Comparison of ENCODE assay signal across 27 mouse cellular contexts in the genomic region with DNA sequence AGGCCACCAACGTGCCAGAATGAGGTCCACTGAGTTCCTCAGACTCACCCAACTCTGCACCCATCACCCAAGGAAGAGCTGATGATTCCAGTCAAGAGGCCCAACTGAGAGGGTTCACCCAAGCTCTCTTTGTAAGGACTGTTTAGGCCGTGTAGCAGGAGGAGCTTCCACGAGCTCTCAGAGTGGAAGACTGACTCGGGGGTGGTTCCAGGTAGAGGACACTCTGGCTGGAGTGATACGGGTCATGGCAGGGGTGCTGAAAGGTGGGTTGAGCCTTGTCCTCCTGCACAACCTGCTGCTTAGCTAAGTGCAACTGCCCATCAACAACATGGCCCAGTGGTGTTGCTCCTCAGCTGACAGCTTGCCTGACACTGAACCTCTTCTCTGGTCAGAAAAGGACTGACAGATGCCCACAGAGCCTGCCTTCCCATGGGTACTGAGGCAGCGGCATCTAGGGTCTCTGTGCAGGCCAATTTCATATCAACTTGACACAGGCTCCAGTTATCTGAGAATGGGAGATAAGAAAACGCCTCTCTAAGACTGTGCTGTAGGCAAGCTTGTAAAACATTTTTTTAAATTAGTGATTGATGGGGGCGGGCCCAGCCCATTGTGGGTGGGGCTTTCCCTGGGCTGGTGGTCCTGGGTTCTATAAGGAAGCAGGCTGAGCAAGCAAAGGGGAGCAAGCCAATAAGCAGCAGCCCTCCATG. TPM values are rescaled to one million over a fixed set of nuclear protein-coding genes. Genes with fewer than 3 reads are reported as not detected.
DNase-seq lines count a peak whose midpoint lies in the region; ATAC-seq and TF ChIP-seq lines count a peak whose summit lies in the region.
"Had no signal": no experiment of that assay in that cellular context is flagged by ENCODE, and none has a peak within 500 bp of the region (broad histone marks: within the 10 kb centered on the region; RNA-seq: fewer than 3 reads in every experiment).

No protein-coding gene starts in this region.

- no peaks in the 10 kb centered on the region for H3K4me1 ChIP-seq in stomach, embryonic 15.5 days
- H3K4me1 ChIP-seq in stomach, postnatal 0 days (replicated peaks; ENCODE audit: control insufficient read depth, insufficient read depth): no peaks in the 10 kb centered on the region
- peaks cover 8 to 14% of the 10 kb centered on the region in 2 experiments for H3K4me1 ChIP-seq in liver, embryonic 14.5 days (replicated peaks; ENCODE audit: control insufficient read depth in 2 of 2, insufficient read depth in 2 of 2, low read length in 1 of 2)
- H3K4me1 ChIP-seq: embryonic facial prominence, embryonic 15.5 days; hindbrain, embryonic 13.5 days; midbrain, embryonic 10.5 days; midbrain, embryonic 15.5 days; neural tube, embryonic 15.5 days had no signal

- no peaks in the 10 kb centered on the region for H3K27me3 ChIP-seq in stomach, embryonic 15.5 days (replicated peaks)
- H3K27me3 ChIP-seq in stomach, postnatal 0 days (ENCODE audit: control insufficient read depth, insufficient read depth, low read length): no peaks in the 10 kb centered on the region
- no peaks in the 10 kb centered on the region for H3K27me3 ChIP-seq in liver, embryonic 14.5 days (ENCODE audit: control insufficient read depth, insufficient read depth, low read length)
- H3K27me3 ChIP-seq: embryonic facial prominence, embryonic 15.5 days; neural tube, embryonic 15.5 days had no signal

- no peak for TF ChIP-seq EP300 in stomach, postnatal 0 days (optimal IDR thresholded peaks at IDR 0.05)
- peak; percentile 77 for TF ChIP-seq EP300 in liver, embryonic 14.5 days (IDR thresholded peaks at IDR 0.05; ENCODE audit: low read depth)

- no peak overlapping the region for H3K27ac ChIP-seq in stomach, embryonic 15.5 days
- no peak overlapping the region for H3K27ac ChIP-seq in stomach, postnatal 0 days (replicated peaks)
- no peak overlapping the region for H3K27ac ChIP-seq in liver, embryonic 14.5 days
- H3K27ac ChIP-seq: embryonic facial prominence, embryonic 10.5 days; embryonic facial prominence, embryonic 15.5 days; gastrocnemius, adult 2 months; hindbrain, embryonic 13.5 days; midbrain, embryonic 10.5 days; midbrain, embryonic 15.5 days; neural tube, embryonic 15.5 days had no signal

- no peaks in the 10 kb centered on the region for H3K9me3 ChIP-seq in stomach, embryonic 15.5 days
- no peaks in the 10 kb centered on the region for H3K9me3 ChIP-seq in stomach, postnatal 0 days (ENCODE audit: control insufficient read depth, low read length)
- H3K9me3 ChIP-seq in liver, embryonic 14.5 days (ENCODE audit: control insufficient read depth, low read length): no peaks in the 10 kb centered on the region
- H3K9me3 ChIP-seq: embryonic facial prominence, embryonic 10.5 days; embryonic facial prominence, embryonic 15.5 days; hindbrain, embryonic 13.5 days; midbrain, embryonic 10.5 days; midbrain, embryonic 15.5 days; neural tube, embryonic 15.5 days had no signal

- no peak for TF ChIP-seq CTCF in stomach, postnatal 0 days (IDR thresholded peaks at IDR 0.05; ENCODE audit: low read depth)
- no peak for TF ChIP-seq CTCF in liver, embryonic 14.5 days (IDR thresholded peaks at IDR 0.05; ENCODE audit: low read depth)

- ATAC-seq in stomach, embryonic 15.5 days (ENCODE audit: insufficient read depth, low FRiP score, low read depth): peak; percentile 56; the same call in 1 of the 2 replicates
- no peak for ATAC-seq in stomach, postnatal 0 days (ENCODE audit: low FRiP score, low TSS enrichment)
- ATAC-seq in erythroid progenitor cell, adult 5-6 weeks (replicated peaks; ENCODE audit: low FRiP score, poor library complexity, severe bottlenecking): peak; percentile 51
- peak; percentile 89 for ATAC-seq in liver, embryonic 14.5 days (ENCODE audit: insufficient read depth)
- ATAC-seq in megakaryocyte-erythroid progenitor cell, adult 5-6 weeks (replicated peaks; ENCODE audit: low FRiP score, low TSS enrichment, poor library complexity, severe bottlenecking): peak; percentile 77
- ATAC-seq: forebrain, embryonic 14.5 days; intestine, postnatal 0 days; midbrain, embryonic 15.5 days had no signal

- intact Hi-C loops in heart, postnatal 36 days (cut with DNase I): no loop called here

- 57% methylated on average over 8 of the region's 8 CpGs for WGBS in stomach, embryonic 15.5 days
- WGBS in stomach, postnatal 0 days: 65% methylated on average over 8 of the region's 8 CpGs
- WGBS in liver, embryonic 14.5 days (ENCODE audit: insufficient replicate concordance): 20% methylated on average over 8 of the region's 8 CpGs

- DNase-seq in stomach, postnatal 0 days (ENCODE audit: low spot score): no peak
- DNase-seq in liver, embryonic 14.5 days (ENCODE audit: low read depth in 3 of 3, low spot score in 3 of 3): peak; percentile 49 to 57 (median 51)
- no peak for DNase-seq in spleen, postnatal 4 days (ENCODE audit: low spot score in 2 of 2)
- no peak for DNase-seq in gastrocnemius, postnatal 10 days
- DNase-seq in heart, postnatal 36 days: no peak
- DNase-seq: adrenal gland, postnatal 14 days; cerebellum, adult 18-20 months; cerebellum, postnatal 10 days; gastrocnemius, adult 2 months; kidney, postnatal 14 days; layer of hippocampus, adult 9-11 months; lung, postnatal 36 days; retina, postnatal 1 day; right cerebral cortex, postnatal 14 days; thymus, adult 2 months; thymus, postnatal 36 days had no signal

- no peak overlapping the region for H3K9ac ChIP-seq in stomach, embryonic 15.5 days
- no peak overlapping the region for H3K9ac ChIP-seq in stomach, postnatal 0 days (ENCODE audit: low read length)
- no peak overlapping the region for H3K9ac ChIP-seq in liver, embryonic 14.5 days (replicated peaks)
- H3K9ac ChIP-seq: embryonic facial prominence, embryonic 15.5 days; hindbrain, embryonic 13.5 days; midbrain, embryonic 15.5 days; neural tube, embryonic 15.5 days had no signal

- H3K36me3 ChIP-seq in stomach, embryonic 15.5 days: no peaks in the 10 kb centered on the region
- no peaks in the 10 kb centered on the region for H3K36me3 ChIP-seq in stomach, postnatal 0 days (ENCODE audit: control insufficient read depth, insufficient read depth, low read length)
- no peaks in the 10 kb centered on the region for H3K36me3 ChIP-seq in liver, embryonic 14.5 days (replicated peaks; ENCODE audit: control insufficient read depth, insufficient read depth, low read depth)
- H3K36me3 ChIP-seq: embryonic facial prominence, embryonic 10.5 days; embryonic facial prominence, embryonic 15.5 days; hindbrain, embryonic 13.5 days; midbrain, embryonic 10.5 days; midbrain, embryonic 15.5 days; neural tube, embryonic 15.5 days had no signal

- no peak overlapping the region for H3K4me2 ChIP-seq in stomach, embryonic 15.5 days
- H3K4me2 ChIP-seq in stomach, postnatal 0 days (replicated peaks; ENCODE audit: low read depth): no peak overlapping the region
- peak overlapping the region; percentile 4; the same call in 1 of the 2 replicates for H3K4me2 ChIP-seq in liver, embryonic 14.5 days (ENCODE audit: low read depth)
- H3K4me2 ChIP-seq: embryonic facial prominence, embryonic 15.5 days; hindbrain, embryonic 13.5 days; midbrain, embryonic 15.5 days; neural tube, embryonic 15.5 days had no signal

- H3K4me3 ChIP-seq in stomach, embryonic 15.5 days (replicated peaks): no peak overlapping the region
- no peak overlapping the region for H3K4me3 ChIP-seq in stomach, postnatal 0 days (ENCODE audit: low read depth, low read length)
- H3K4me3 ChIP-seq in liver, embryonic 14.5 days (ENCODE audit: insufficient read depth in 1 of 2, low read depth in 2 of 2, low read length in 2 of 2): no peak overlapping the region
- H3K4me3 ChIP-seq: embryonic facial prominence, embryonic 10.5 days; embryonic facial prominence, embryonic 15.5 days; gastrocnemius, adult 2 months; hindbrain, embryonic 13.5 days; midbrain, embryonic 10.5 days; midbrain, embryonic 15.5 days; neural tube, embryonic 15.5 days had no signal

RNA-seq across cellular contexts. Expression of a gene that starts 14.8 kb away (rescaled TPM):
- polyA plus RNA-seq in stomach, embryonic 15.5 days (2015; fragmentation: Nextera tagmentation; extraction: Ambion mirVana): 7.3 and 9.2 TPM in 2 replicates
- polyA plus RNA-seq in stomach, postnatal 0 days (2015; fragmentation: Nextera tagmentation; extraction: Ambion mirVana): 18.8 and 20.1 TPM in 2 replicates
- 28.1 and 45.4 TPM in 2 replicates for total RNA-seq in erythroid progenitor cell, adult 5-6 weeks (2015; ENCODE audit: low replicate concordance)
- total RNA-seq in erythroid progenitor cell, adult 5-6 weeks (2017; ENCODE audit: low replicate concordance): 18.9 and 25.4 TPM in 2 replicates
- polyA plus RNA-seq in liver, embryonic 14.5 days (2012; rRNA removed): 12.0 and 13.3 TPM in 2 replicates
- 20.0 and 24.9 TPM in 2 replicates for polyA plus RNA-seq in liver, embryonic 14.5 days (2014; fragmentation: Nextera tagmentation; extraction: Ambion mirVana)
- 10.4 and 11.9 TPM in 2 replicates for total RNA-seq in megakaryocyte-erythroid progenitor cell, adult 5-6 weeks (2014; fragmentation: Nextera tagmentation)
- total RNA-seq in megakaryocyte-erythroid progenitor cell, adult 5-6 weeks (2017): 3.0 and 7.1 TPM in 2 replicates
- total RNA-seq in gastrocnemius, postnatal 10 days (2021): 1 to 10 TPM; 3.5 to 3.7 TPM
- total RNA-seq in heart, postnatal 36 days (2021): 1 to 10 TPM; 2.6 to 4.5 TPM

RNA-seq across cellular contexts. Expression of a gene that starts 17.9 kb away (rescaled TPM):
- polyA plus RNA-seq in stomach, embryonic 15.5 days (2015; fragmentation: Nextera tagmentation; extraction: Ambion mirVana): 16.7 and 18.7 TPM in 2 replicates
- polyA plus RNA-seq in stomach, postnatal 0 days (2015; fragmentation: Nextera tagmentation; extraction: Ambion mirVana): 17.4 and 20.2 TPM in 2 replicates
- total RNA-seq in erythroid progenitor cell, adult 5-6 weeks (2015; ENCODE audit: low replicate concordance): 1.7 and 2.9 TPM in 2 replicates
- total RNA-seq in erythroid progenitor cell, adult 5-6 weeks (2017; ENCODE audit: low replicate concordance): 0.64 and 4.6 TPM in 2 replicates
- polyA plus RNA-seq in liver, embryonic 14.5 days (2012; rRNA removed): 3.6 TPM in 2 replicates
- 2.1 and 2.5 TPM in 2 replicates for polyA plus RNA-seq in liver, embryonic 14.5 days (2014; fragmentation: Nextera tagmentation; extraction: Ambion mirVana)
- 3.5 TPM in 1 of 2 replicates, not detected in the other for total RNA-seq in megakaryocyte-erythroid progenitor cell, adult 5-6 weeks (2014; fragmentation: Nextera tagmentation)
- total RNA-seq in megakaryocyte-erythroid progenitor cell, adult 5-6 weeks (2017): 0.38 TPM in 1 of 2 replicates, not detected in the other
- 100 to 1,000 TPM; 104 to 141 TPM for total RNA-seq in gastrocnemius, postnatal 10 days (2021)
- total RNA-seq in heart, postnatal 36 days (2021): 100 to 1,000 TPM; 370 to 512 TPM

RNA-seq across cellular contexts. Expression of a gene that starts 33.9 kb away (rescaled TPM):
- polyA plus RNA-seq in stomach, embryonic 15.5 days (2015; fragmentation: Nextera tagmentation; extraction: Ambion mirVana): 0.18 and 0.49 TPM in 2 replicates
- polyA plus RNA-seq in stomach, postnatal 0 days (2015; fragmentation: Nextera tagmentation; extraction: Ambion mirVana): 0.18 and 0.27 TPM in 2 replicates
- total RNA-seq in erythroid progenitor cell, adult 5-6 weeks (2015; ENCODE audit: low replicate concordance): 3.8 TPM in 1 of 2 replicates, not detected in the other
- total RNA-seq in erythroid progenitor cell, adult 5-6 weeks (2017; ENCODE audit: low replicate concordance): 3.4 TPM in 1 of 2 replicates, not detected in the other
- polyA plus RNA-seq in liver, embryonic 14.5 days (2012; rRNA removed): 0.10 and 0.15 TPM in 2 replicates
- polyA plus RNA-seq in liver, embryonic 14.5 days (2014; fragmentation: Nextera tagmentation; extraction: Ambion mirVana): 0.10 TPM in 1 of 2 replicates, not detected in the other
- 2.7 and 3.8 TPM in 2 replicates for total RNA-seq in megakaryocyte-erythroid progenitor cell, adult 5-6 weeks (2014; fragmentation: Nextera tagmentation)
- 0.94 and 2.7 TPM in 2 replicates for total RNA-seq in megakaryocyte-erythroid progenitor cell, adult 5-6 weeks (2017)
- under 1 TPM; 0.80 to 0.88 TPM for total RNA-seq in gastrocnemius, postnatal 10 days (2021)
- 1 to 10 TPM; 1.3 to 1.4 TPM for total RNA-seq in heart, postnatal 36 days (2021)
- polyA plus RNA-seq: intestine, postnatal 0 days had no signal

RNA-seq across cellular contexts. Expression of a gene that starts 51.9 kb away (rescaled TPM):
- 91.9 and 105 TPM in 2 replicates for polyA plus RNA-seq in stomach, embryonic 15.5 days (2015; fragmentation: Nextera tagmentation; extraction: Ambion mirVana)
- 68.8 and 84.8 TPM in 2 replicates for polyA plus RNA-seq in stomach, postnatal 0 days (2015; fragmentation: Nextera tagmentation; extraction: Ambion mirVana)
- 41.9 and 51.5 TPM in 2 replicates for total RNA-seq in erythroid progenitor cell, adult 5-6 weeks (2015; ENCODE audit: low replicate concordance)
- total RNA-seq in erythroid progenitor cell, adult 5-6 weeks (2017; ENCODE audit: low replicate concordance): 61.6 and 62.0 TPM in 2 replicates
- 17.4 and 25.0 TPM in 2 replicates for polyA plus RNA-seq in liver, embryonic 14.5 days (2012; rRNA removed)
- 38.3 and 44.1 TPM in 2 replicates for polyA plus RNA-seq in liver, embryonic 14.5 days (2014; fragmentation: Nextera tagmentation; extraction: Ambion mirVana)
- total RNA-seq in megakaryocyte-erythroid progenitor cell, adult 5-6 weeks (2014; fragmentation: Nextera tagmentation): 89.8 and 108 TPM in 2 replicates
- total RNA-seq in megakaryocyte-erythroid progenitor cell, adult 5-6 weeks (2017): 120 and 127 TPM in 2 replicates
- total RNA-seq in gastrocnemius, postnatal 10 days (2021): 10 to 100 TPM; 45.5 to 48.7 TPM
- 10 to 100 TPM; 81.2 to 82.6 TPM for total RNA-seq in heart, postnatal 36 days (2021)

Comparison
In these comparisons a context has a peak if more than half of its experiments do, and no peak if none do; other contexts are left out.
1. DNase-seq: peak in liver, embryonic 14.5 days (3 of 3); none in stomach, postnatal 0 days (single experiment), spleen, postnatal 4 days (0 of 2), gastrocnemius, postnatal 10 days (single experiment) and heart, postnatal 36 days (0 of 2).
2. RNA of a gene that starts 17.9 kb away (total RNA-seq): 370 to 512 TPM in heart, postnatal 36 days and 104 to 141 TPM in gastrocnemius, postnatal 10 days; 0.64 to 4.6 TPM in erythroid progenitor cell, adult 5-6 weeks and 0.38 to 3.5 TPM in megakaryocyte-erythroid progenitor cell, adult 5-6 weeks; every median in the first group is over 10 times any median in the second.